Mouse (Mus musculus): ENCODE measurements around the gene Anapc11. TPM values are rescaled to one million over a fixed set of nuclear protein-coding genes. Genes with fewer than 3 reads are reported as not detected.
A peak's percentile ranks its signal among the peaks of the same experiment; 100 is the strongest.

Anapc11 gene
- total and polyA plus RNA-seq, 3 experiments = 69.3 to 212 (median 83.8) TPM

DNA sequence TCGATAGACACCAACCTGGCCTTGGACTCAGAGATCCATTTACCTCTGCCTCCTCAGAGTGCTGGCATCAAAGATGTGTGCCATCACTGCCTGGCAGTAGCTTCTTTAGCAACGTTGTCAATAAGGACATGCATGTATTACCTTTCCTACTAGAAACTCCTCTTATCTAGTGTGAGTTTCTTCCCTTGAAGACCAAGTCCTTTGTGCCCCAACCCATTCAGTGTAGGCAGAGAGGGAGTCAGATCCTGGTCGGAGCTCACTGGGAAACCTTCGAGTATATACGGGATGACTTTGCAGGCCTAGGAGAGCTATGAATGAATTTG, 24.0 kb upstream of the Anapc11 start:
- DNase-seq (ENCODE audit: low spot score) = no peak
- no peak for ATAC-seq (ENCODE audit: extremely low read depth, insufficient number of reproducible peaks, low FRiP score, poor library complexity, severe bottlenecking)
- TF ChIP-seq TAL1 (conservative IDR thresholded peaks at IDR 0.05; ENCODE audit: low read depth, low read length) (no peak), CTCF (IDR thresholded peaks at IDR 0.05; ENCODE audit: low read depth, low read length) (no peak), GATA1 (IDR thresholded peaks at IDR 0.05; ENCODE audit: borderline replicate concordance, low read length) (no peak), GATA2 (IDR thresholded peaks at IDR 0.05; ENCODE audit: borderline replicate concordance, low read depth, low read length) (no peak), POLR2AphosphoS5 (IDR thresholded peaks at IDR 0.05; ENCODE audit: insufficient replicate concordance, low read depth, low read length) (no peak)
- H3K36me3 ChIP-seq (replicated peaks) = peaks cover 63% of the 10 kb centered on the region
- peak overlapping the region; percentile 97 for H3K4me3 ChIP-seq (ENCODE audit: low read depth, low read length)
- H3K9me3 ChIP-seq (replicated peaks) = no peaks in the 10 kb centered on the region
- H3K27me3 ChIP-seq (ENCODE audit: insufficient read depth, low read length) = no peaks in the 10 kb centered on the region
- peaks cover 68% of the 10 kb centered on the region for H3K4me1 ChIP-seq (ENCODE audit: insufficient read depth, low read depth, low read length)

DNA sequence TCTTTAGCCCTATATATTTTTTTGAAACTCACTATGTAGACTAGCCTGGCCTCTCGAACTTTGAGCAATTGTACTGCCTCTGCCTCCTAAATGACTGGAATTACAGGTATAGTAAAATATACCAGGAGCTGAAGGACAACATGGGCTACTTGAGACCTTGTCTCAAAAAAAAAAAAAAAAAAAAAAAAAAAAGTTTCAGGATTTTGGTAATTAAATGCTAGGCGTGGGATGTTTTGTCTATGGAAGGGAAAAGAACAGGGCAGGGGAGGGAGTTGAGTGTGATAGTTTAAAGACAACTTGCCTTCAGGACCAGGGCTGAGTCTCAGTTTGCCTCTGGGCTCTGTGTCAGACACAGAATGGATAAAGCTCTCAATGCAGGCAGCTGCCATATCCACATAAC, 23.2 kb upstream of the Anapc11 start:
- no peaks in the 10 kb centered on the region for H3K9me3 ChIP-seq (replicated peaks)
- no peak for TF ChIP-seq CTCF (IDR thresholded peaks at IDR 0.05; ENCODE audit: low read depth, low read length)
- TF ChIP-seq GATA2 (IDR thresholded peaks at IDR 0.05; ENCODE audit: borderline replicate concordance, low read depth, low read length) = no peak
- no peaks in the 10 kb centered on the region for H3K27me3 ChIP-seq (ENCODE audit: insufficient read depth, low read length)
- ATAC-seq (ENCODE audit: extremely low read depth, insufficient number of reproducible peaks, low FRiP score, poor library complexity, severe bottlenecking) (no peak), DNase-seq (ENCODE audit: low spot score) (no peak)
- peaks cover 74% of the 10 kb centered on the region for H3K4me1 ChIP-seq (ENCODE audit: insufficient read depth, low read depth, low read length)
- no peak overlapping the region for H3K4me3 ChIP-seq (ENCODE audit: low read depth, low read length)
- peaks cover 68% of the 10 kb centered on the region for H3K36me3 ChIP-seq (replicated peaks)

DNA sequence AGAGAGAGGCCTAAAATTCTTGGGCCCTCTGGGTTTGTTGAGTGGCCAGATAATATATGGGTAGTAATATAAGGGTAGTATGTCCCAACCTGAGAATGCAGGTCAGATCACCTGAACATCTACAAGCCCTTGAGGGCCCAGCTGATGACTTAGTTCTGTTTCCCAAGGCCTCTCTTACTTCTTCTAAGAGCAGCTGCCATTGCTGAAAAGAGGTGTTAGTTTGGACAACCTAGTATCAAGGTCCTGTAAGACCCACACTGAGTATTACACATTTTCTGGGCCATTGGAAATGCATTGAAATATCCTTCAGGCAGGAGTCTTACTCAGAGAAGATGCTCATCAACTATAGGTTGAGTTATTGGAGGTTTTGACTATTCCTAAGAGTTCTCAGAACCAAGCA, 22.3 kb upstream of the Anapc11 start:
- Histone ChIP-seq H3K27me3 (ENCODE audit: insufficient read depth, low read length) (no peaks in the 10 kb centered on the region), H3K9me3 (replicated peaks) (no peaks in the 10 kb centered on the region), H3K4me3 (ENCODE audit: low read depth, low read length) (no peak overlapping the region), H3K4me1 (ENCODE audit: insufficient read depth, low read depth, low read length) (peaks cover 72% of the 10 kb centered on the region), H3K36me3 (replicated peaks) (peaks cover 64% of the 10 kb centered on the region)
- TF ChIP-seq GATA2 (IDR thresholded peaks at IDR 0.05; ENCODE audit: borderline replicate concordance, low read depth, low read length) = no peak
- TF ChIP-seq TAL1 (conservative IDR thresholded peaks at IDR 0.05; ENCODE audit: low read depth, low read length) = no peak
- no peak for TF ChIP-seq POLR2AphosphoS5 (IDR thresholded peaks at IDR 0.05; ENCODE audit: insufficient replicate concordance, low read depth, low read length)
- no peak for TF ChIP-seq GATA1 (IDR thresholded peaks at IDR 0.05; ENCODE audit: borderline replicate concordance, low read length)
- no peak for TF ChIP-seq CTCF (IDR thresholded peaks at IDR 0.05; ENCODE audit: low read depth, low read length)
- DNase-seq (ENCODE audit: low spot score) (no peak), ATAC-seq (ENCODE audit: extremely low read depth, insufficient number of reproducible peaks, low FRiP score, poor library complexity, severe bottlenecking) (no peak)

DNA sequence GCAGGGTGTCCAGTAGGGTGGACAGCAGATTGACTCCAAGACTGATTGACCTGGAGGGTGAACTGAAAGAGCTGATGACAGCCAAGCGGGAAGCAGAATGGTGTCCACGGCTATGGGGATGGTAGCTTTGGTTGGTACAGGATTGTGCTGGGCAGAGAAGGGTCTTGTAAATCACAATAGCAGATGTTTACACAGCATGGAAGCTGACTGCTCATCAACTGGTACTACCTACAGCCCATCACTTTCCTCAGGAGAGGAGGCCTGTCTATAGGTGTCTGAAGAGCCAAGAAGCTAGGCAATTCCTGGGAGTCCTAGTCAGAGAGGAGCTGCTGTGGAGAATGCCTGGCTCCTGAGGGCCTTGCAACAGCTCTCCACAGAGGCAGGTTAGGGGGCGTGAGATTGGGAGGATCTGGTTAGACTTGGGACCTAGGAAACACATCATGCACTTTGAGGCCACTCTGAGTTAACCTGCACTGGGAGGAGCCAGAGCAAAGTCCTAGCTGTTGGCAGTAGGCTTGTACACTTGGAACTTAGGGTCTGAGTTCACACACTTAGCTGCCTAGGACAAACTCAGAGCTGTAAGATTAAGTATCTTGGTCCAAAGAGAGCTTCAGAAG, 21.7 kb upstream of the Anapc11 start:
- H3K36me3 ChIP-seq (replicated peaks) = peaks cover 59% of the 10 kb centered on the region
- no peak for TF ChIP-seq GATA2 (IDR thresholded peaks at IDR 0.05; ENCODE audit: borderline replicate concordance, low read depth, low read length)
- TF ChIP-seq POLR2AphosphoS5 (IDR thresholded peaks at IDR 0.05; ENCODE audit: insufficient replicate concordance, low read depth, low read length) = no peak
- no peak for TF ChIP-seq TAL1 (conservative IDR thresholded peaks at IDR 0.05; ENCODE audit: low read depth, low read length)
- no peak for TF ChIP-seq GATA1 (IDR thresholded peaks at IDR 0.05; ENCODE audit: borderline replicate concordance, low read length)
- TF ChIP-seq CTCF (IDR thresholded peaks at IDR 0.05; ENCODE audit: low read depth, low read length) = no peak
- no peaks in the 10 kb centered on the region for H3K27me3 ChIP-seq (ENCODE audit: insufficient read depth, low read length)
- DNase-seq (ENCODE audit: low spot score) (no peak), ATAC-seq (ENCODE audit: extremely low read depth, insufficient number of reproducible peaks, low FRiP score, poor library complexity, severe bottlenecking) (no peak)
- no peaks in the 10 kb centered on the region for H3K9me3 ChIP-seq (replicated peaks)
- peaks cover 67% of the 10 kb centered on the region for H3K4me1 ChIP-seq (ENCODE audit: insufficient read depth, low read depth, low read length)
- H3K4me3 ChIP-seq (ENCODE audit: low read depth, low read length) = no peak overlapping the region

DNA sequence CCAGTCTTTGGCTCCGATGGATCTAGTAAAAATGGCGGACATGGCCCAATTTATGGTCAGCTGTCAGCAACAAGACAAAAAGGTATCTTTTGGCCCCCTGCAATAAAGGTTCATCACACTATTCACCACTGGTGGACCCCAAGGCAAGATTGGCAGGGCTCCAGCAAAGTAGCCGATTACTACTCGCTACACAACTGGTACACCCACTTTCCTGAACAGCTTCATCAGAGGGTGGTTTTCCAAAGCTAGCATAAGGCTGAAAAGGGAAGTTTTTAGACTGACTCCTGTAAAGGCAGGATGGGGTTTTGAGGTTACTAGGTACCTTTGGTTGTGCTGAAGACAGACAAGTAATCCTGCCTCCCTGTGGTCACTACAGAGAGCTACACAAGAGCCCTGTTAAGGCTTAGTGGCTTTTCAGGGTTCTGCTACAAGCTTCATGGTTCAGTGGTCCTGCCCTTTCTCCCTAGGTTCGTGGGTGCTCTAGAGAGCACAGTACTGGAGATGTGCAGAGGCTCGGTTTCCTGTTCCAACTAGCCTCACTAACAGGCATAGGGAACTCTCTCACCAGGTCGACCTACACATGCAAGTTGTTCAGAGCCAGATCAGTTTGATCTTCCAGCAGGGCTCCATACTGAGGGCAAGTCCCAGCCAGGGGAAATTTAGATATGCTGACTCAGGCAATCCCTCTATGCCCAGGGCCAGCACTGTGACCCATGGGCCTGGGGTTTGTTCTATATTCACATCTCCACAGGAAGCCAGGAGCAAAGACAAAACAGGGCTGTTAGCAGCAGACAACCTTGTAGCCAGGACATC, 20.8 kb upstream of the Anapc11 start:
- Histone ChIP-seq H3K36me3 (replicated peaks) (peaks cover 61% of the 10 kb centered on the region), H3K4me1 (ENCODE audit: insufficient read depth, low read depth, low read length) (peaks cover 67% of the 10 kb centered on the region)
- no peak for DNase-seq (ENCODE audit: low spot score)

DNA sequence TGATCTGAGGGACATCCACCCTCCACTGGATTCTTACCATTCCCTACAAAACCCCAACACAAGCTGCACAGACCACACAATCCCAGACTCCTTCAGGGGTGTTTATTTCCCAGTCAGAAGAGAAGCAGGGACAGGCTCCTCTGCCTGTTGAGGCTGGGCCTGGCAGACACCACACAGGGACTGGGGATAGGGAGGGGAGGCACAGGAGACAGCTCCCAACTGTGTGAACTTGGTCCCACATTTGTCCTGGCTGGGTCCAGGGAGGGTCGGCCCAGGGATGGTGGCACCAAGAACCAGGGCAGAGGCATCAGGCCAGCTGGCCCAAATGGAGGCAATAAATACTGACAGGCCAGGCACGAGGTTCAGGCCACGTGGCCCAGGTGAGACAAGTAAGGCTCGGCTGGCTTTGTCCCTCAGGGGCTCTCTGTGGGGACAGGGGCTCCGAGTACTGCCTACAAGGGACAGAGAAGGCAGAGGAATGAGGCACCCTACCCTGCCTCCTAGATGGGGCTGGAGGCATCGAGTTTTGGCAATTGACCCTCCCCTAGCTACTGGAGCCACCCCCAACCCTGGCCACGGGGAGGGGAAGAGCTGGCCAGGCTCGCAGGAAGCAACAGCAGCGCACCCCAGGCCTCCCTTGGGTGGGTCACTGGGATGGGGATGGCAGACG, 20.1 kb upstream of the Anapc11 start:
- ATAC-seq (ENCODE audit: extremely low read depth, insufficient number of reproducible peaks, low FRiP score, poor library complexity, severe bottlenecking) (no peak), DNase-seq (ENCODE audit: low spot score) (no peak)
- H3K9me3 ChIP-seq (replicated peaks) = no peaks in the 10 kb centered on the region
- H3K4me3 ChIP-seq (ENCODE audit: low read depth, low read length) = peak overlapping the region; percentile 81; the same call in 1 of the 2 replicates
- TF ChIP-seq GATA1 (IDR thresholded peaks at IDR 0.05; ENCODE audit: borderline replicate concordance, low read length) = no peak
- TF ChIP-seq CTCF (IDR thresholded peaks at IDR 0.05; ENCODE audit: low read depth, low read length) = no peak
- H3K27me3 ChIP-seq (ENCODE audit: insufficient read depth, low read length) = no peaks in the 10 kb centered on the region
- peaks cover 69% of the 10 kb centered on the region for H3K4me1 ChIP-seq (ENCODE audit: insufficient read depth, low read depth, low read length)
- H3K36me3 ChIP-seq (replicated peaks) = peaks cover 65% of the 10 kb centered on the region

More for the DNA sequence above, 20.8 kb upstream of the Anapc11 start:
- TF ChIP-seq TAL1 (conservative IDR thresholded peaks at IDR 0.05; ENCODE audit: low read depth, low read length) = no peak
- no peak; the same call in 1 of the 2 replicates for TF ChIP-seq POLR2AphosphoS5 (IDR thresholded peaks at IDR 0.05; ENCODE audit: insufficient replicate concordance, low read depth, low read length)
- no peak for TF ChIP-seq GATA2 (IDR thresholded peaks at IDR 0.05; ENCODE audit: borderline replicate concordance, low read depth, low read length)
- TF ChIP-seq GATA1 (IDR thresholded peaks at IDR 0.05; ENCODE audit: borderline replicate concordance, low read length) = no peak
- TF ChIP-seq CTCF (IDR thresholded peaks at IDR 0.05; ENCODE audit: low read depth, low read length) = no peak
- Histone ChIP-seq H3K4me3 (ENCODE audit: low read depth, low read length) (no peak overlapping the region), H3K9me3 (replicated peaks) (no peaks in the 10 kb centered on the region), H3K27me3 (ENCODE audit: insufficient read depth, low read length) (no peaks in the 10 kb centered on the region)
- no peak for ATAC-seq (ENCODE audit: extremely low read depth, insufficient number of reproducible peaks, low FRiP score, poor library complexity, severe bottlenecking)
